Mouse (Mus musculus): ENCODE data around the gene Myoc. TPM values are rescaled to one million over a fixed set of nuclear protein-coding genes. Genes with fewer than 3 reads are reported as not detected.

The Myoc gene
- polyA plus RNA-seq, 1 experiment from 2014 or later = not detected

GRCm38 (mm10) chr1:162664826-162665475 lies 26.0 kb downstream of the Myoc start:
- Histone ChIP-seq H3K27me3 (ENCODE audit: control insufficient read depth, insufficient read depth, low read length) (no peaks in the 10 kb centered on the region), H3K4me3 (ENCODE audit: low read depth, low read length) (peak overlapping the region; percentile 23; the same call in 1 of the 2 replicates), H3K36me3 (ENCODE audit: control insufficient read depth, insufficient read depth, low read length) (no peaks in the 10 kb centered on the region), H3K4me1 (replicated peaks; ENCODE audit: control insufficient read depth, insufficient read depth, low read length) (0 out of 2 replicates have a peak, but pooled peaks cover 3% of the 10 kb centered on the region), H3K9me3 (ENCODE audit: control insufficient read depth, low read length) (no peaks in the 10 kb centered on the region), H3K9ac (ENCODE audit: low read length) (no peak overlapping the region), H3K27ac (ENCODE audit: low read depth, low read length) (no peak overlapping the region), H3K4me2 (ENCODE audit: low read depth, low read length, severe bottlenecking) (peak overlapping the region; percentile 49)
- ATAC-seq (replicated peaks; ENCODE audit: low FRiP score) (peak; percentile 96), DNase-seq (ENCODE audit: low spot score) (peak; percentile 80)
- 16% methylated on average over 10 of the region's 10 CpGs for WGBS

- no peak for DNase-seq (ENCODE audit: low spot score)
- WGBS = 5% methylated on average over 11 of the region's 11 CpGs
- H3K27me3 ChIP-seq (ENCODE audit: control insufficient read depth, insufficient read depth, low read length) = no peaks in the 10 kb centered on the region
- peak overlapping the region; percentile 41; the same call in 1 of the 2 replicates for H3K9ac ChIP-seq (ENCODE audit: low read length)
- H3K4me2 ChIP-seq (ENCODE audit: low read depth, low read length, severe bottlenecking) = peak overlapping the region; percentile 49
- H3K9me3 ChIP-seq (ENCODE audit: control insufficient read depth, low read length) = no peaks in the 10 kb centered on the region
- peak; percentile 87 for ATAC-seq (replicated peaks; ENCODE audit: low FRiP score)
- 0 out of 2 replicates have a peak, but pooled peaks cover 3% of the 10 kb centered on the region for H3K4me1 ChIP-seq (replicated peaks; ENCODE audit: control insufficient read depth, insufficient read depth, low read length)
- no peaks in the 10 kb centered on the region for H3K36me3 ChIP-seq (ENCODE audit: control insufficient read depth, insufficient read depth, low read length)
- peak overlapping the region; percentile 23 for H3K4me3 ChIP-seq (ENCODE audit: low read depth, low read length)
- H3K27ac ChIP-seq (ENCODE audit: low read depth, low read length) = no peak overlapping the region
Observed at GRCm38 (mm10) chr1:162665486-162666174, 26.7 kb downstream of the Myoc start.

GRCm38 (mm10) chr1:162693721-162694120 lies 54.8 kb downstream of the Myoc start:
- ATAC-seq (replicated peaks; ENCODE audit: low FRiP score) (no peak), DNase-seq (ENCODE audit: low spot score) (no peak)
- Histone ChIP-seq H3K27ac (ENCODE audit: low read depth, low read length) (no peak overlapping the region), H3K36me3 (ENCODE audit: control insufficient read depth, insufficient read depth, low read length) (peaks cover 15% of the 10 kb centered on the region; the same call in 1 of the 2 replicates), H3K9me3 (ENCODE audit: control insufficient read depth, low read length) (no peaks in the 10 kb centered on the region), H3K4me1 (replicated peaks; ENCODE audit: control insufficient read depth, insufficient read depth, low read length) (no peaks in the 10 kb centered on the region), H3K4me2 (ENCODE audit: low read depth, low read length, severe bottlenecking) (no peak overlapping the region), H3K27me3 (ENCODE audit: control insufficient read depth, insufficient read depth, low read length) (no peaks in the 10 kb centered on the region), H3K4me3 (ENCODE audit: low read depth, low read length) (no peak overlapping the region), H3K9ac (ENCODE audit: low read length) (no peak overlapping the region)
- WGBS = 92% methylated on average over 2 of the region's 2 CpGs

GRCm38 (mm10) chr1:162697866-162698265 lies 58.9 kb downstream of the Myoc start:
- H3K4me1 ChIP-seq (replicated peaks; ENCODE audit: control insufficient read depth, insufficient read depth, low read length) = no peaks in the 10 kb centered on the region
- no peak overlapping the region for H3K4me2 ChIP-seq (ENCODE audit: low read depth, low read length, severe bottlenecking)
- H3K9ac ChIP-seq (ENCODE audit: low read length) = no peak overlapping the region
- no peaks in the 10 kb centered on the region for H3K9me3 ChIP-seq (ENCODE audit: control insufficient read depth, low read length)
- no peak overlapping the region for H3K27ac ChIP-seq (ENCODE audit: low read depth, low read length)
- WGBS = 96% methylated on average over 6 of the region's 6 CpGs
- peaks cover 13% of the 10 kb centered on the region; the same call in 1 of the 2 replicates for H3K36me3 ChIP-seq (ENCODE audit: control insufficient read depth, insufficient read depth, low read length)
- no peak overlapping the region for H3K4me3 ChIP-seq (ENCODE audit: low read depth, low read length)
- no peaks in the 10 kb centered on the region for H3K27me3 ChIP-seq (ENCODE audit: control insufficient read depth, insufficient read depth, low read length)
- ATAC-seq (replicated peaks; ENCODE audit: low FRiP score) (no peak), DNase-seq (ENCODE audit: low spot score) (no peak)

Small RNAs within 50 kb of the gene (microRNA-seq; reads per million reads assigned to microRNA genes)
- gene Gm27616 (ENCODE audit: insufficient number of aligned reads) = not detected

Other genes with a start within 250 kb of the Myoc start
- gene Dnm3, start 161.1 kb upstream of the Myoc start, polyA plus RNA-seq (2014; fragmentation: Nextera tagmentation; extraction: Ambion mirVana) = 7.2 TPM in 2 replicates
- gene Mettl13, start 90.6 kb upstream of the Myoc start, polyA plus RNA-seq (2014; fragmentation: Nextera tagmentation; extraction: Ambion mirVana) = 20.5 and 23.1 TPM in 2 replicates
- 51.2 and 64.3 TPM in 2 replicates for gene Vamp4, start 68.6 kb upstream of the Myoc start, polyA plus RNA-seq (2014; fragmentation: Nextera tagmentation; extraction: Ambion mirVana)
- not detected in 2 replicates for gene Myocos, start 19.1 kb downstream of the Myoc start, polyA plus RNA-seq (2014; fragmentation: Nextera tagmentation; extraction: Ambion mirVana)
- gene Prrc2c, start 101.4 kb downstream of the Myoc start, polyA plus RNA-seq (2014; fragmentation: Nextera tagmentation; extraction: Ambion mirVana) = 159 and 160 TPM in 2 replicates
- gene Fmo4, start 174.8 kb downstream of the Myoc start, polyA plus RNA-seq (2014; fragmentation: Nextera tagmentation; extraction: Ambion mirVana) = 0.37 and 0.71 TPM in 2 replicates
- 15.3 and 19.9 TPM in 2 replicates for gene Fmo1, start 227.5 kb downstream of the Myoc start, polyA plus RNA-seq (2014; fragmentation: Nextera tagmentation; extraction: Ambion mirVana)

Measured in forebrain, embryonic 11.5 days (tissue).